In the genomic region with DNA sequence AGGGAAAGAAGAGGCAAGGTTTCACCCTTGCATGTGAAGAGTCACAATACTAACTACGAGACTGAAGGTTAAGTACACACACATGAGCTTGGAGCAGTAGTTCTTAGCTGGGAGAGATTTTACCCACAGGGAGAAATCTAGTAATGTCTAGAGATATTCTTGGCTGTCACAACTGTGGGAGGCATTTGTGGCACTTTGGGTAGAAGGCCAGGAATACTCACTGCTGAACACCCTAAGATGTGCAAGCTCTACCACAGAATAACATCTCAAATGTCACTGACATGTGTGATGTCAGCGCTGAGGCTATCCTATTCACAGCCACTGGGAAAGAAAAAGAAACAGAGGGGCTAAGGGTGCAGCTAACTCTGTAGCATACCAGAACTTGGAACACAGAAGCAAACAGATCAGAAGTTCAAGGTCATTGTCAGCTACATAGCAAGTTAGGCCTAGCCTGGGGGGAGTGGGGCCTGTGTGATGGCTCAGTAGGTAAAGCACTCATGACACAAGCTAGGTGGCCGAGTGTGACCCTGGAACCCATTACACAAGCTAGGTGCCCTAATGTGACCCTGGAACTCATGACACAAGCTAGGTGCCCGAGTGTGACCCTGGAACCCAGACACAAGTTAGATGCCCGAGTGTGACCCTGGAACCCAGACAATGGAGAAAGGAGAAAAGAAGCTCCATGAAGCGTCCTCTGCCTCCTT, we compare ENCODE assay signal across 25 mouse cellular contexts. TPM values are rescaled to one million over a fixed set of nuclear protein-coding genes. Genes with fewer than 3 reads are reported as not detected.
DNase-seq lines count a peak whose midpoint lies in the region; ATAC-seq and TF ChIP-seq lines count a peak whose summit lies in the region.
"Had no signal": no experiment of that assay in that cellular context is flagged by ENCODE, and none has a peak within 500 bp of the region (broad histone marks: within the 10 kb centered on the region; RNA-seq: fewer than 3 reads in every experiment).

No protein-coding gene starts in this region.

- 30% methylated on average over 6 of the region's 6 CpGs for WGBS in liver, adult 2 months
- WGBS in liver, embryonic 11.5 days = 77% methylated on average over 6 of the region's 6 CpGs
- whole genome bisulfite sequencing in liver, embryonic 14.5 days (ENCODE audit: insufficient replicate concordance) = 59% methylated on average over 6 of the region's 6 CpGs

- H3K9me3 ChIP-seq in liver, embryonic 11.5 days (ENCODE audit: control insufficient read depth, low read length) = no peaks in the 10 kb centered on the region
- H3K9me3 ChIP-seq in liver, embryonic 14.5 days (ENCODE audit: control insufficient read depth, low read length) = no peaks in the 10 kb centered on the region
- H3K9me3 ChIP-seq: embryonic facial prominence, embryonic 12.5 days; G1E; heart, embryonic 10.5 days; limb, embryonic 10.5 days; midbrain, embryonic 12.5 days; neural tube, embryonic 13.5 days had no signal

- TF ChIP-seq POLR2A in liver, adult 2 months (IDR thresholded peaks at IDR 0.05; ENCODE audit: extremely low read depth, insufficient read depth, low read length) = no peak

- H3K36me3 ChIP-seq in liver, adult 2 months (ENCODE audit: control insufficient read depth, insufficient read depth, low read length) = peaks cover 71% of the 10 kb centered on the region
- H3K36me3 ChIP-seq in liver, embryonic 11.5 days (ENCODE audit: control insufficient read depth, insufficient read depth, low read length) = no peaks in the 10 kb centered on the region; the same call in 1 of the 2 replicates
- no peaks in the 10 kb centered on the region for H3K36me3 ChIP-seq in liver, embryonic 14.5 days (replicated peaks; ENCODE audit: control insufficient read depth, insufficient read depth, low read depth)
- H3K36me3 ChIP-seq: embryonic facial prominence, embryonic 12.5 days; heart, embryonic 10.5 days; limb, embryonic 10.5 days; midbrain, embryonic 12.5 days had no signal

- H3K9ac ChIP-seq in liver, adult 2 months (ENCODE audit: low read depth, low read length) = peak overlapping the region; percentile 44
- H3K9ac ChIP-seq in liver, embryonic 11.5 days (ENCODE audit: low read depth, low read length) = no peak overlapping the region
- no peak overlapping the region for H3K9ac ChIP-seq in liver, embryonic 14.5 days (replicated peaks)
- H3K9ac ChIP-seq: embryonic facial prominence, embryonic 12.5 days; forebrain, postnatal 0 days; midbrain, embryonic 12.5 days; neural tube, embryonic 13.5 days had no signal

- peak; percentile 53 for DNase-seq in kidney, adult 11 months
- no peak for DNase-seq in kidney, postnatal 10 days
- DNase-seq in liver, adult 2 months (ENCODE audit: extremely low read depth, low read depth, low spot score) = peak; percentile 98
- no peak for DNase-seq in liver, embryonic 11.5 days (ENCODE audit: low spot score)
- no peak for DNase-seq in liver, embryonic 14.5 days (ENCODE audit: low read depth in 3 of 3, low spot score in 3 of 3)
- peak; percentile 38 for DNase-seq in telencephalon, adult 2 months (ENCODE audit: low read depth, low spot score)
- no peak for DNase-seq in ovary, postnatal 10 days (ENCODE audit: low spot score)
- DNase-seq: B cell, adult 2 months; cerebellum, adult 2 months; cerebellum, postnatal 25 days; forebrain, postnatal 0 days; kidney, adult 18-20 months; lung, adult 2 months; thymus, adult 18-20 months; thymus, postnatal 4 days had no signal

- TF ChIP-seq EP300 in liver, embryonic 14.5 days (IDR thresholded peaks at IDR 0.05; ENCODE audit: low read depth) = no peak

- H3K4me2 ChIP-seq in liver, embryonic 11.5 days = no peak overlapping the region
- H3K4me2 ChIP-seq in liver, embryonic 14.5 days (ENCODE audit: low read depth) = no peak overlapping the region
- H3K4me2 ChIP-seq: embryonic facial prominence, embryonic 12.5 days; midbrain, embryonic 12.5 days; neural tube, embryonic 13.5 days had no signal

- TF ChIP-seq CTCF in liver, adult 2 months (IDR thresholded peaks at IDR 0.05; ENCODE audit: low read depth, low read length) = no peak
- no peak for TF ChIP-seq CTCF in liver, embryonic 14.5 days (IDR thresholded peaks at IDR 0.05; ENCODE audit: low read depth)

- no peaks in the 10 kb centered on the region for H3K27me3 ChIP-seq in liver, adult 2 months (ENCODE audit: control insufficient read depth, insufficient read depth, low read length)
- no peaks in the 10 kb centered on the region for H3K27me3 ChIP-seq in liver, embryonic 11.5 days (replicated peaks; ENCODE audit: control insufficient read depth, insufficient read depth, low read length)
- H3K27me3 ChIP-seq in liver, embryonic 14.5 days (ENCODE audit: control insufficient read depth, insufficient read depth, low read length) = no peaks in the 10 kb centered on the region
- H3K27me3 ChIP-seq: CH12.LX; embryonic facial prominence, embryonic 12.5 days; midbrain, embryonic 12.5 days; neural tube, embryonic 13.5 days; Patski had no signal

- peaks cover 50% of the 10 kb centered on the region for H3K4me1 ChIP-seq in liver, adult 2 months (ENCODE audit: control insufficient read depth, insufficient read depth, low read length)
- peaks cover 4% of the 10 kb centered on the region; the same call in 1 of the 2 replicates for H3K4me1 ChIP-seq in liver, embryonic 11.5 days (replicated peaks; ENCODE audit: control insufficient read depth, insufficient read depth, low read length)
- peaks cover 0 to 4% of the 10 kb centered on the region in 2 experiments; a peak in 2 of 4 replicates for H3K4me1 ChIP-seq in liver, embryonic 14.5 days (replicated peaks; ENCODE audit: control insufficient read depth in 2 of 2, insufficient read depth in 2 of 2, low read length in 1 of 2)
- H3K4me1 ChIP-seq: limb, embryonic 10.5 days had no signal

- ATAC-seq in liver, embryonic 11.5 days (replicated peaks; ENCODE audit: low FRiP score) = no peak; the same call in 1 of the 2 replicates
- ATAC-seq in liver, embryonic 14.5 days (ENCODE audit: insufficient read depth) = peak; percentile 45; the same call in 1 of the 2 replicates
- ATAC-seq: forebrain, postnatal 0 days; hindbrain, postnatal 0 days; Patski had no signal

- H3K79me2 ChIP-seq in liver, adult 2 months (ENCODE audit: control insufficient read depth, insufficient read depth, low read length) = no peaks in the 10 kb centered on the region

- H3K27ac ChIP-seq in liver, adult 2 months (replicated peaks; ENCODE audit: insufficient read depth, low read depth, low read length) = peak overlapping the region; percentile 77
- no peak overlapping the region for H3K27ac ChIP-seq in liver, embryonic 11.5 days (ENCODE audit: low read depth, low read length)
- H3K27ac ChIP-seq in liver, embryonic 14.5 days = no peak overlapping the region
- H3K27ac ChIP-seq: embryonic facial prominence, embryonic 12.5 days; heart, embryonic 10.5 days; hindbrain, postnatal 0 days; limb, embryonic 10.5 days; midbrain, embryonic 12.5 days; neural tube, embryonic 13.5 days had no signal

- H3K4me3 ChIP-seq in liver, adult 2 months (ENCODE audit: insufficient read depth, low read depth, low read length) = no peak overlapping the region
- H3K4me3 ChIP-seq in liver, embryonic 11.5 days (ENCODE audit: low read depth, low read length) = no peak overlapping the region
- no peak overlapping the region for H3K4me3 ChIP-seq in liver, embryonic 14.5 days (ENCODE audit: insufficient read depth in 1 of 2, low read depth in 2 of 2, low read length in 2 of 2)
- H3K4me3 ChIP-seq: embryonic facial prominence, embryonic 12.5 days; heart, embryonic 10.5 days; limb, embryonic 10.5 days; midbrain, embryonic 12.5 days; neural tube, embryonic 13.5 days had no signal

RNA-seq across cellular contexts. Expression of gene Podn, which starts 13.1 kb away (rescaled TPM):
- total RNA-seq in liver, adult 2 months (2014; rRNA removed) = 1.9 and 2.7 TPM in 2 replicates
- polyA plus RNA-seq in liver, adult 2 months (2012; rRNA removed) = 2.9 and 3.8 TPM in 2 replicates
- polyA plus RNA-seq in liver, embryonic 11.5 days (2014; fragmentation: Nextera tagmentation; extraction: Ambion mirVana) = 0.40 and 0.92 TPM in 2 replicates
- polyA plus RNA-seq in liver, embryonic 14.5 days (2012; rRNA removed) = 0.66 and 0.69 TPM in 2 replicates
- polyA plus RNA-seq in liver, embryonic 14.5 days (2014; fragmentation: Nextera tagmentation; extraction: Ambion mirVana) = 0.18 and 0.25 TPM in 2 replicates
- total RNA-seq: G1E; megakaryocyte, adult 5-6 weeks had no signal
- polyA plus RNA-seq: G1E had no signal

Comparison
In these comparisons a context has a peak if more than half of its experiments do, and no peak if none do; other contexts are left out.
1. DNase-seq: peak in kidney, adult 11 months (single experiment), liver, adult 2 months (single experiment) and telencephalon, adult 2 months (single experiment); none in kidney, postnatal 10 days (single experiment), liver, embryonic 11.5 days (single experiment), liver, embryonic 14.5 days (0 of 3) and ovary, postnatal 10 days (single experiment).